Mouse (Mus musculus) adrenal gland, postnatal 36 days (tissue): ENCODE results near the gene Tex11. TPM values are rescaled to one million over a fixed set of nuclear protein-coding genes. Genes with fewer than 3 reads are reported as not detected.
"Not testable (repeated sequence)": the region's sequence is repeated elsewhere in the genome, so short reads cannot be mapped to it uniquely, and the experiment has no call there.

Source experiments
- DNase-seq, 2 experiments: peaks; one replicate each; pipeline ENCODE4 v3.0.0; 2021; ENCODE audit warnings: mixed read lengths in 1 of 2
- long read RNA-seq, 2 experiments: library from polyadenylated mRNA; stranded (forward); transcript quantifications; one replicate each; pipeline ENCODE4 v2.0.0; 2021; ENCODE audit warnings: borderline sequencing depth in 2 of 2
- total RNA-seq, 2 experiments: library from RNA; stranded (reverse); gene quantifications; 2 replicates each; pipeline ENCODE4 v1.2.3; 2021

Gene Tex11
- under 1 TPM in 1 of 2 experiments, not detected in 1; 0.13 TPM for total RNA-seq
- long read RNA-seq, experiment 1, partial matches to known transcripts = 0 of 1 reads
- long read RNA-seq, experiment 1, other reads (novel, unspliced or antisense) = 0 of 1 reads
- long read RNA-seq, experiment 2 = 0 reads

DNA sequence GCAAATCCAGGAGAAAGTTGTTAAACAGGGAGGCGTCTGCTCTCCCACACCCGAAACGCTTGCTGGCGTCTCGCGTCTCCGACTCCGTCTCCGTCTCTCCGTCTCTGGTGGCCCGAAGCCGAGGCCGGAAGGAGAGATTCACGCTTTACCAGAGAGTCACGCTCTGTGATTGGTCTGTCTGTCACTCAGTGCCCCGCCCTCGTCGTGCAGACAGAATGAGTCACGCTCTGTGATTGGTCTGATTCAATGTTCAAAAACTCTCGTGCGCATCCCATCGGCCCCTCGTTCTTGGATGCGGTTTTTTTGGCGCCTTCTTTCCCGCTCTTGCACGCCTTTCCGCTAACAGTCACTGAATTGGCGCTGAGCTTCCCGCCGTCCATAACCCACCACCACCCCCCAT, at the start of gene Tex11:
Tex11 (minus strand) TSS at position 127 of the 400 bp plus-strand sequence.
- no peak for DNase-seq

- DNase-seq = no peak
These were observed 26.5 kb upstream of the Tex11 start, which contains the start of gene Slc7a3 for GRCm38 (mm10) chrX:101085920-101086319. TSS of gene Slc7a3 (minus strand) at chrX:101086020.

GRCm38 (mm10) chrX:101085211-101085610, 25.7 kb upstream of the Tex11 start:
- not testable (repeated sequence) for DNase-seq

GRCm38 (mm10) chrX:101084192-101084591, 24.7 kb upstream of the Tex11 start:
- no peak for DNase-seq

GRCm38 (mm10) chrX:101065245-101065644, 5.8 kb upstream of the Tex11 start:
- DNase-seq = no peak

GRCm38 (mm10) chrX:101063503-101063902, 4.0 kb upstream of the Tex11 start:
- peak; percentile 18 to 33 for DNase-seq

DNA sequence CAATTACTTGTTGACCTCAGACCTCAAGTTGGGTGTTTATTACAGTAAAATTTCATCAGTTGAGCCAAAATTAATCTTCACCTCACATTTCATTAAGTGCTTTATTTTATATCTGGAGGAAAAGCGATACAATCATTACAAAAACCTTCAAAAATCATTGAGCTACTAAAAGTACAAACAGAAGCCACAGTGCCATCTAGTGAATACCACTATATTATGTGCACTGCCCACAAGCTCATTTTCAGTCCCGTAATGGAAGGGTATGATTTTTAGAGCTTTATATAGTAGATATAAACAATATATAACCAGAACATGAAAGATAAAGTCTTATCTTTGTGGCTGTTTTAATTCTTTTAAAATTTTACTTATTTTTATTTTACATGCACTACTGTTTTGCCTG, 115.8 kb downstream of the Tex11 start:
- no peak for DNase-seq

DNA sequence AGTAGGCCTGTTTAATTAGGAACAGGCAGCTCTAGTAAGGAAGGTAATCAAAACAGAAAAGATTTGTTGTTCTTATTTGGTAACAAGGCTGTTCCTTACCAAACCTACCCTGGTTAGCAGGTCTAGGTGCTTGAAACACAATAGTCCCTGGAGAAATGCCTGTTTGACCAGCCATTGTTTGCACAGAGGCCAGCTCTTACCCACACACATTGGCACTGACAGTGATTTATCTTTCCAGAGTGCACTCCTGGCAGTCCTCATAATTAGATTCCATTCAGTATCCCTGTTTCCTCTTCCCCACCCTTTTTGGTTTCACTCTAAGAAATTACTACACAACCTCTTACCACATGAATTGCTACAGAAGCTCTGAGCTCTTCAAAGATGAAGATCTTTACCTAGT, 220.3 kb downstream of the Tex11 start:
- no peak for DNase-seq

GRCm38 (mm10) chrX:100832806-100833205, 226.7 kb downstream of the Tex11 start:
- no peak for DNase-seq

- DNase-seq = no peak
These were observed 233.9 kb downstream of the Tex11 start for GRCm38 (mm10) chrX:100825557-100825956.

DNA sequence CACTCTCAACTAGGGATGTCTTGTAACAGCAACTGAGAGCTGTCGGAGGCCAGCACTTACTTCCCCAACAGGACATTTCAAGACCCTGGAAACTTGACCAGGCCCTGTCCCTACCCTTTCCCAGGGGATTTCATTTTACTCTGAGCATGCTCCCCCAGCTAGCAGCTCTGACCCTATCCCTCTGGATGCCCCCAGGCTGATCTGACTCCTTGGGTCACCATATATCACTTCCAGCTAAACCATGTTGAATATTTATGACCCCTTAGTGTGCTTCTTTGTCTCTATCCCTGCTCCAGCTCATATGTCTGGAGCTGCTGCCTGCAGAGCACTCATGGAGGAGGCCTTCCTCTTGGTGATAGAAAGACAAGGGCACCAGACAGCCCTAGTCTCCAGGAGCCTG, 238.3 kb downstream of the Tex11 start:
- DNase-seq = no peak

DNA sequence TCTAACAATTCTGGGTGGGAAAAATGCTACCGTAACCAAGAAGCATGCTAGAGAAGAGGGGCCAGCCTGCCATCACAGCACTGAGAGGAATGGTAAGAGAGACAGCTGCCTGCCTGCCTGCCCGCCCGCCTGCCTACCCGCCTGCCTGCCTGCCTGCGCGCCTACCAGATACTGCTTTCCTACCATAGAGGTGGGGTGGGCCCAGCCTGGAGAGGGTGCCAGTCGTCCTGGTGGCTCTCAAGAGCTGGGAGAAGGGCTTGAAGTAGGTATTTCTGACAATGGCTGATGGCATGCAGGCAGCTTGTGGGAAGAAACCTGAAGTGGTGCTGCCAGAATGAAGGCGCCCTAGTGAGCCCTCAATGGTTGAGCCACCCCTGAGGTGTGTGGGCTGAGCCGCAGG, 240.8 kb downstream of the Tex11 start:
- DNase-seq = no peak

DNA sequence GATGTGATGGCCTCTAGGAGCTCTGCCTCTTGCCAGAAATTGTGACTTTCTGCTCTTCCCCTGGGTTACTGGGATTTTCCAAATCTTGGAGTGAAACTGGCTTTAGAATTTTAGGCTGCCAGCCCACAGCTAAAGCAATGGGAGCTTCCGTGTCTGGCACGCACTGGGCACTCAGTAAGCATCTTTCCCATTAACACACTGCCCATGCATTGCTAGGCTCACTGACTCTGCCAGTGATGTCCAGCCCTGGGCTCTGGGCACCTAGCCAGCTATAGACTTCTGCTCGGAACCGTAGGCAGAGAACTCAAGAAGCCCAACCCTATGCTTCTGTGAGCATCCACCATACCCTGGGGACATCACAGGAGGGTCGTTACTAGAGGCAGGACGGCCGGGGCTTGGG, 243.7 kb downstream of the Tex11 start:
- DNase-seq = peak in 1 of 2 experiments; percentile 17

- DNase-seq = no peak
These were observed 245.3 kb downstream of the Tex11 start for GRCm38 (mm10) chrX:100814139-100814538.

- DNase-seq = no peak
These were observed 248.3 kb downstream of the Tex11 start for GRCm38 (mm10) chrX:100811129-100811528.

DNA sequence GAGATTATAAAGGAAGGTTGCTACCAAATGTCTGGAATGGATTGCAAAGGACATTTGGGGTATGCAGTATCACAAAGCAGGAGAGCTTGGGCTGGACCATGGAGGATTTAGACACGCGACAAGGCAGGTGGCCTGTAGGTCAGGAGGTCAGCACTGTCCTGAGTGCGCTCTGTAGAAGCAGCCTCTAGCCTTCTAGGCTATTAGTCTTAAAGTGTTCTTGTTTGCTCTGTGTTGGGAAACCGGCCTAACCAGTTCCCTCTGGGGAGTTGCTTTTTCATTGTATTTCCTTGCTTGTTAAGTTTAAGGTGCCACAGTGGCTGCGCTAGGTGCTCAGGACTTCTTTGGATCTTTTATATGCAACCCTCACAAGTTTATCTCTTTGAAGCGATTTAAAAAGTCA, 257.4 kb downstream of the Tex11 start:
- no peak for DNase-seq

DNA sequence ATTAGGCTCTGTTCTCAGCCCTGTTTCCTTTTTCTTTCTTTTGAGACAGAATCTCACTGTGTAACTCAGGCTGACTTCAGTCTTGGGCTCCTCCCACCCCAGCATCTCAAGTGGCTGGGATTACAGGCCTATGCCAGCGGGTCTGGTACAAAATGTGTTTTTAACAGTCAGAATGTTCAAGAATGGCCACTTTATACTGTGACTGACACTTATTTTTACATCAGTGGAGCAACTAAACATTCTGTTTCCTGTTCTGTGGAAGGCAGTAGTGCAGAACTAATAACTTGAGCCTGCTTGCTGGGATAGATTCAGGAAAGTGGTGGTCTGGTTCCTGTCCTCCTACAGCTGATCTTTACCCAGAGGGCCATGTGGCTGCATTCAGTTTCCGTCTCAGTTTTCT, 258.8 kb downstream of the Tex11 start:
- no peak for DNase-seq

DNA sequence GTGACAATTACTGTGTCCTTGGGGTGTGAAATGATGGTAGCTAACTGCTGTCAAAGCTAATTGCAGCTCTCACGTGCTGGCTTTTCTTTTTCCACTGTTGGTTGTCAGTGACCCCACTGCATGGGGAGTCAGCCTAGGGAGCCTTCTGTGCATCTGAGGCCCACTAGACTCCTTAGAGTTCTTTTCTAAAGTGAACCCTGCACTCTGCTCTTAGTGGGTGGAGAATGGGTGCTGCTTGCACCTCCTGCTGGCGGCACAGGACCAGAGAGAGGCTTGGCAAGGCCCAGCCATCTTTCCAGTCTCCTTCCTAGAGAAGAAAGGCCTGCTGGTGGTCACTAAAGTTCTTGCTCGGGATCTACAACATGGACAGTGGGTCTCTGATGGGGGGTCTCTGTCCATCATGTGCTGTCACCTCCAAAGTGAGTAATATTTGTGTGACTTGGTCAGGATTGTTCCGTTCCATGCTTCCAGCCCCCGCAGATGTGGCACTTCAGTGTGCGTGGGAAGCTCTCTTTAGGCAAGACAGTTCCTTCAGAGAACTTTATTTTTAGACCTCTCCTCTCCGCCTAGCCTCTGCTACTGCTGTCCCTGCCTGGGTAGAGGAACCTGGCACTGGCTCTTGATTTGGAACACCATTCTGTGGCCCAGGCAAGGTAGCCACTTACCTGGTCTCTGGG, 261.5 kb downstream of the Tex11 start:
- DNase-seq = no peak

DNA sequence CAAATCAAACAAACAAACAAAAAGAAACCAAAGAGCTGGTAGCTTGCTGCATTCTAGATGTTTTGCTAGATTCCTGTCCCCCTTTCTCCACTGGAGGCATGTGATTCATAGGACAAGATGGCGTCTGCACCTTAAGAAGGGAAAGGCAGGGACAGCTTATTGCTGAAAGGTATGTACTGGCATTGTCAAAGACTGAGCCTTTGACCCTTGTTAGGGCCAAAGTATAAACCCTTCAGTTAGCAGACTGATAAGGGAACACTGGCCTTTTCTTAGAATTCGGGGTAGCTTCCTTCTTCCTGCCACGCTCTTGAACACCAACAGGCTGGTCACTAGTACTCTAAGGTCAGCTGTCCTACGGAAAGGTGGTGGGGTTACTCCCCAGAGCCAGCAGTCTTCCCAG, 262.1 kb downstream of the Tex11 start:
- DNase-seq = no peak

DNA sequence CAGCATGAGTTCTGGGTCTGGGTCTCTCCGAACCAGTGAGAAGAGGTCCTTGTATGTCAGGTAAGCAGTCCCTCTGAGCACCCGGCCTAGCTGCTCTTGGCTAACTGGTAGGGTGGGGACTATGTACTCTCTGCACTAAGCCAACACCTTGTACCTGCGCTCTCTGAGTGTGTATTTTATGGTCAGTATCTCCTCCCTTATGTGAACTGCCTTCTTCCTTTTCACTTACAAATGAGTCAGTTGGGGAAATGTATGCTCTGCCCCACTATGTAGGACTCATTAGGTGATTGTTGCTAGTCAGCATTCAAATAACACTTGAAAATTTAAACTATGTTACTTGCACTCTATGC, 262.8 kb downstream of the Tex11 start:
- no peak for DNase-seq

DNA sequence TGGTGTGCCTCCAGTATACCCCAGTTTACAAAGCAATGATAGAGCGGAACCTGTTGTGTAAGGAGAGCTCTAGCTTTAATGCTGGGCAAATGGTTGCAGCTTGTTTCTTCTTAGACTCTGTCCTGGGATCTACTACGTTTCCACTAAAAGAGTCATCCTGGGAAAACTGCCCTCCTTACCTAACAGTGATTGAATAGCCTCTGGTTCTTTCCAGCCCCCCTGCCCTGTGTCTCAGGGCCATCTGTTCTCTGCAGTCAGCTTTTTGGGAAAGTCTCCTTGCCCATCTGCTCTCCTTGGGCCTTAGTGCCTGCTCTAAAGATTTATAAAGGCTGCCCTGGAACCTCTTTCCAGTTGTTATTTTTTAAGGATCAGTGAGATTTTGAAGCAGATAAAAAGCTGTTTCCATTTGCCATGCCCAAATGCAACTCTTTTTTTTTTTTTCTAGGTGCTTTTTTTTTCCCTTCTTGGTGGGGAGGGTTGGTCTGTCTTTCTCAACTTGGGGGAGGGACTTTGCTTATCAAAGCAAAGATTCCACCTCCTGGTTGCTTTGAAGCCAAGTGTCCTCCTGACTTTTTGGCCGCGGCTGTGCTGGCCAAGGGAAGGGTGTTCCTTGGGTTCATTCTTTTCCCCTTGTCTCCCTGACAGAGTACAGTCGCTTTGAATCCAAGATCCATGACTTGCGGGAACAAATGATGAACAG, 263.3 kb downstream of the Tex11 start:
- no peak for DNase-seq

- no peak for DNase-seq
These were observed 270.1 kb downstream of the Tex11 start for GRCm38 (mm10) chrX:100789322-100789721.
